Mouse (Mus musculus): ENCODE measurements at regions not wholly inside any gene's neighbourhood (a gene's known extent, or its start where the extent isn't known, plus 50 kb on each side); places are given as distances from the start of the nearest gene placed in this dataset.

DNA sequence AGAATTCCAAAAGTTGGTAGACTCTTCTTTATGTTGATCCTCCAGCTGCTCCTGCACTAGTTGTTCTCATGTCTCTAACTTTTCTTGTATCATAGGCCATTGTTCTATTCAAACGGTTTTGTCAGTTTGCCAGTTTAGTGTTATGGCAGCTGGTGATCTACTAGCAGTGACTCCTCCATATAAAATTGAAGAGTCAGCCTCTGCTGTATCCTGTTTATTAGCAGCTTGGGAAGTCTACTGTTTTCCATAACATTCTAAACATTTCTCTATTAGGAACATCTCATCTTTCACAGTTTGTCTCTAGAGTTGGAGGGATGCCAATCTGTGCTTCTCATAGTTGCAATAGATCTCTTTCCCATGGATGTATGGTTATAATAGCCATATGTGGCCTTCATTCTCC lies 58.6 kb downstream of the Drd1 start:
- no peak for DNase-seq (ENCODE audit: low read depth, low spot score)

DNA sequence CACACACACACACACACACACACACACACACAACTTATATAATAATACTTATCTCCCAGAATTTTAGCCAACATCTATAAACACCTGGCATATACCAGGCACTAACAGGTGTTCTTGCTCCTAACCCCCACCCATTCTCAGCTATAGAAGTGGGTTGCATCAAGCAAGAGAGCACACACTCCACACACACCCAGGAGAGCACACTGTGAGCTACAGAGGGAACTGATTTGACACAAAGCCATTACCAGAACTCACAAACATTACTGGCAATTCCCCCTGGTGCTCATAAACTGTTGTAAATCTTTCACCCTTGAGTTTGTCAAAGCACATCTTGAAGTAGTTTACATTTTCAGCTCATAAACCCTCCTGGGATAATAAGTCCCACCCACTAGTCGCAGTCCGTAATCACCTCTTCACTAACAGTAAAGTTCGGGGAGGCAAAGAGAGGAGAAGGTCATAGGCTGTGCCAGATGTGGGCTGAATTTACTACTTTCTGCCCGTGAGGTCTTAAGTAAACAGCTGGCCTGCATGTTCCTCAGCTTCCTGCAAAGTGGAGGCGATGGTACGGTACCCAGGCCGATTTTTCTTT lies 62.5 kb downstream of the Drd1 start:
- DNase-seq (ENCODE audit: low read depth, low spot score): no peak

DNA sequence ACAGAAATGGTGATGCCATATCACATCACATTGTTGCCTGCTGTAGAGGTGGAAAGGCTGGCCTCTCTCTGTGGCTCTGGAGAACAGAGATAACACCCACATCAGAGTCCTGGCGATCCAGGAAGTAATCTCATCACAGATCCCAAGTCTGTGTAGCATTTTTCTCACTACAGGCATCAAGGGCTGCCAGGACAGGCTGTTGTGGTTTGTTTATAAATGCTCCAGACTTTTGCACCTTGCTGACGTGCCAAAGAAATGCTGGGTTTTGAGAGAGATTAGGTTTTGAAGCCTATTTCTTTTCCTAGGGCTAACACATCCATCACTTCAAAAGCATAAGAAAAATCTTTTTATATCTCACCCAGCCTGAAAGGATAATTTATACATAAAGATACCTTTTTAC lies 76.3 kb downstream of the Drd1 start:
- DNase-seq (ENCODE audit: low read depth, low spot score): no peak

DNA sequence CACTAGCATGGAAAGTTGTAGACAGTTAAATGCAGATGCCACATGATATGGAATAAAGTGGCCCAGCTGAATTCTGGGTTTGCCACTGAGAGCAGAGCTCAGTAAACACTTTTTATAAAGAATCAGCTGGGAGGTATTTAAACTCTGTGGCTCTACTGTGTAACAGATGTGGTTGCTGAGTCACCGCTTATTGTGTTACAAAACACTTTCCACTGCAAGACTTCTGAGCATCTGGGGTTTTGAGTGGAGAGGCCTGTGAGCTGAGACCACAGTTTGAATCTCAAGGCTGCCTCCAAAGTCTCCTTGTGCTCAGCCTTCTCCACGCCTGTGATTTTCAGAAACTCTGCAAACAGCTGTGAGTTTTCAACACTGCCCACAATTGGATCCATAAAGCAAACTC lies 86.1 kb downstream of the Drd1 start:
- DNase-seq (ENCODE audit: low read depth, low spot score): peak; percentile 67

DNA sequence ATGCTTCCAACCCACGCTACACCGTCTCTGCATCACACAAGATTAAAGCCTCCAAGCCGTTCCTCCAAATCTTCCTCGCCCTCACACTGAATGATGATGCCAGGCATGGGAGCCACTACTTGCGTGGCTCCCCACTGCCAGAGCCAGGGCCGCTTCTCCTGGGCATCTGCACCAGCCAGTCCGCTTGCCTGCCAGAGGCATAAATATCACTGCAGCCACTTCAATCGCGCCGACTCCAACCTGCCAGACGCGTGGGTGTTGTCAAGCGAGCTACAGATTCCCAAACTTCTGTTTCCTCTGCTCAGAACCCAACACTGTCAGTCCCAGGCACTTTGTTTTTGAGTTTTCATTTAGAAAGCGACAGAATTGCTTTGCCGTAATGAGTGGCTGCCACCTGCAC lies 99.3 kb downstream of the Drd1 start:
- DNase-seq (ENCODE audit: low read depth, low spot score): peak; percentile 86

DNA sequence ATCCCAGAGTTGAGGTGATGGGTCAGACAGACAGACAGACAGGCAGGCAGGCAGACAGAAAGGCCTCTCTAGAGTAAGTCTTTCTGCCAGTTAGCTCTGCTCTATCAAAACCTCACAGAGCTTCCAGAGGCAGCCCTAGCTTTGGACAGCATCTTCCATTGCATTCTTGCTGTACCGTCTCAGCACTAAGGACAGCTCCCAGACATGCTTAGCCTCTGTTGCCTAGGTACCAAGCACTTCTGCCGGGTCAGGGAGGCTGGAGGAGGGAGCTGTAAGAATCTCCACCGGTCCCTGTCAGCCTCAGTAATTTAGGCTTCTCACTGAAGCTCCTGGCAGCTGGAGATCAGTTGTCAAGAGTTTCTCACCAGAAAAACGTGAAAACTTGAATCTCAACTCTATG lies 107.4 kb downstream of the Drd1 start:
- no peak for DNase-seq (ENCODE audit: low read depth, low spot score)

DNA sequence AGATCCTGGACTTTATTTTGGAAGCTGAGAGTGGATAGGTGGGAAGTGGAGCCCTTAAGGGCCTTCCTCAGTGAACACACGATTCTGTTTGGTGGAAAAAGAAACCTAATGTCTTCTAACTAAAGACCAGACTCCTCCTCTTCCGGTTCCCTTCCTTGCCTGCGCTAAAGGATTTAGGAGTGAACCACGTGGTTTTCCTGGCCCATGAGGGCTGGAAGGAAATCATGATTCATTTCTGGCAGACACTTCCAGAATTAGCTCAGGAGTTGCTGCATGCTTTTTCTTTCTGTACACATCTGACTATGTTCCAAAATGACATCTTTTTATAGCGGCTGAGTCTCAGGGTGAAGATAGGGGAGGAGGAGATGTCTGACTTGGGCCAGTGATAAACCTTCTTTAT lies 109.8 kb downstream of the Drd1 start:
- peak; percentile 86 for DNase-seq (ENCODE audit: low read depth, low spot score)

DNA sequence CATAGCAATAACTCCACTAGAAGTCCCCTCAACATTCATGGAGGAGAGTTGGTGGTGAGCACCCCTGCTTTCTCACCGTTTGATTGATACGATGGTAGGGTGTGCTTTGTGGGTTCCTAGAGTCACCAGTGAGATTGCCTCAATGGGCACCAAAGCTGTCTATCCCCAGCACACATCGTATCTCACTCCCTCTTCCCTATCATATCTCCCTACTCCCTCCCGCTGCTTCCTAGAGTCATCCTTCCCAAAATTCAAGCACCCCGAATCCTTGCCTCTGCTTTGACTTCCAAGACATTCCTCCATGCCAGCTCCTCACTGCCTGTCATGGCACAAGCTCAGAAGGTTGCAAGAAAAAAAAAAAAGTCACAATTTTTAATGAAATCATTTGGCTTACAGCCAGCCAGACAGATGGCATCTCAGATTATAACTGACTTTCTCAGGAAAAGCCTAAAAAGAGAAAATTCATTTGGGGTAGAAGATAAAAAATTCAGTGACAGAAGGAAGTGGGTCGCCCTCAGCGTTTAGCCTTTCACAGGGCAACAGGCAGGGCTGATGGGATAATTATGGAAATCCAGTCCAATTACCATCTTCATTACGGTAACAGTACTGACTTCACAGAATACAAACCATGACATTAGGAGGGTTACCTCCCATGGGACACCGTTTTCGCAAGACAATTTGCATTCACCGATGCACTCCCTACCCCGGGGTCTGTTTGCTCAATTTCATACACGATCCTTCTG lies 114.3 kb downstream of the Drd1 start:
- no peak for DNase-seq (ENCODE audit: low read depth, low spot score)

DNA sequence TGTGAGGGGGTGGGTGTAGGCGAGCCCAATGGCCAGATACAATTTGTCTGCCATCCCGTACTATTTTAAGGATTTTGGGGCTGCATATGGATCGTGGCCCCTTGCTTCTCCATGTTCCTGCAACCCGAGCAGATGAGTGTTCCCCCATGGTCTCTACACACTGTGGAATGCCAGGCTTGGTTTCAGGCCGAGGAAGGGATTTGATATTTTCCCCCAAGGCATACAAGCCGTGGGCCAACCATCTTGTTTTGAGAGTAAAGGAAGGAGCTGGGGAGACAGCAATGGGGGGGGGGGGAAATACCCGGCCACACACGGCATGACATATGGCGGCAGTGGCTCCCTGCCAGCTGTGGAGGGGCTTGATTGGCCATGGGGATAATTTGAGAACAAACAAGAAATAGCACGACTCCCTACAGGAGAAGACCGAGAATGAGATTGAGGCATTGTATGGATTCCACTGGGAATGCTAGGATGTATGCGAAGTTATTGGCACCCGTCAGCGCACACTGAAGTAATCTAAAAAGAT lies 120.3 kb downstream of the Drd1 start:
- no peak for DNase-seq (ENCODE audit: low read depth, low spot score)

DNA sequence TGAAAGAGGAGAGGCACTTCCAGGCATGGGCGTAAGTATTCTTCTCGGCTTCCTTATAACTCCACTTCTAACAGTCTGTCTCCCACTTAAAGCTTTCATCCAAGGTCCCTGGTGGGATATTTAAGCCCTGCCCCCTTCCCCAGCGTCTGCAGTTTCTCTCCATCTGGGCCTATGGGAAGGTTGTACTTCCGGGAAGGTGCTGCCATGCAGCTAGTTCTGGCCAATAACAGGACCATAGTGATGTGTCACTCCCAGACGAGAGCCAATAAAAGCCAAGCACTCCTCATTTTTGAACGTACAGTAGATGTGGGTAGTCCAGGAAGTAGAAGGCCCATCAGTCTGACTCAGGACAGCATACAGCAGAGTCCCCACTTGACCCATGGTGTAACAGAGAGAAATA lies 121.0 kb downstream of the Drd1 start:
- DNase-seq (ENCODE audit: low read depth, low spot score): no peak

DNA sequence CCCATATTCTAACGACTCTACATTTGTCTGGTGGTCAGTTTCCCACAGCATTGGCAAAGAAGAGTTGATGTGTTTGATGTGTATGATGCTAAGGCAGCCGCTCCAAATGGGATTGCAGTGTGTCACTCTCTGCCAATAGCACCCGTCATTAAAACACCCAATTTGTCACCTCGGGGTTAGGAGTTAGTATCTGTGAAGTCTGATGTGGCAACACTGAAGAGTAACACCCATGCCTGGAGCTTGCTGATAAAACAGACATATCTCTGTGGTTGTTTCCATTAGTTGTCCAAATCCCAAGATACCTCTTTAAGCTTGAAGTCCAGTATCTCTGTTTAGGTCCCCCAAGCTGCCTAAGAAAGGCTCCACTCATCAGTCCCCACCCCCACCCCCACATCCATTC lies 129.4 kb downstream of the Drd1 start:
- DNase-seq (ENCODE audit: low read depth, low spot score): no peak

DNA sequence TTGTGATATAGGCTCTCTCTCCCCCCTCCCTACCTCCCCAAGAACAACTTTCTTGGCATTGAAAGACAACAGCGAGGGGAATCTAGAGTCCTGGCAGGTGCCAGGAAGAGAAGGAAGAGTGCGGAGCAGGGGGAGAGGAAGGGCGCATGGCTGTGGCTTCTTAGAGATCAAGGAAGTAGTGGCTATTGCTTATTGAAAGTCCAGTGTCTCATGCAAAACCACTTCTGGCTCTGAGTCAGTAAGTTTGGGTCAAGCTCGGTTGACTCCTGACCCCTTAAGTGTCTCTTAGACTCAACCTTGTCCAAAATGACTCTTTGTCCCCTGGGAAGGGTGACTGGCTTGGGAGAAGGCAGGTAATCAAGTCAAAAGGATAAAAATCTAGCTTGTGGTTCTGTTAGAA lies 131.1 kb downstream of the Drd1 start:
- DNase-seq (ENCODE audit: low read depth, low spot score): no peak

DNA sequence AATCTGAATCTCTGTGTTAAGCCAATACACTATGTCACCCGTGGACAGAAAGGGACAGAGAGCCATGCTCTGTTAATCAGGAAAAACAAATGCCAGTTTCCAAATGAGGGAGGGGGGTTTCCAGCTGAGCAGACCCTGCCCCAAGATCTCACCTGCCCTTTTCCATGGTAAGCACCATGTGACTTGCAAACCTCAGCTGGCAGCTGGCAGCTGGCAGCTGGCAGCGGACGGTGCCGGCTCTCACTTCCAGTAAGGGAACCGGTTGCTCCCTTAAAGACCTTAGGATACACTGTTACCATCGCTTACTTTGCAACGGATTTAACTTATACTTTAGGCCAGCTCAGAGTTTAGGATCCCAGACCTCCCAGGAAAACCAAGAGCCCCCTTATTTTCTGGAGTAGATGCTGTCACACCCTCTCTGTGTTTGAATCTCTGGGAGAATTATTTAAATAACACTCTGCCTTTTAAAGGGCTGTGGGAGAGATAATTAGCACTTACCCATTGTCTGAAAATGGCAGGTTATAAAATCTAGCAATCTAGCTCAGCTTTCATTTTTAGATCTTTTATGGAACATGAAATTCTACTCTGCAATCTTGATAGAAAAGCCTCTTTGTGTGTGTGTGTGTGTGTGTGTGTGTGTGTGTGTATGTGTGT lies 131.7 kb downstream of the Drd1 start:
- DNase-seq (ENCODE audit: low read depth, low spot score): no peak

DNA sequence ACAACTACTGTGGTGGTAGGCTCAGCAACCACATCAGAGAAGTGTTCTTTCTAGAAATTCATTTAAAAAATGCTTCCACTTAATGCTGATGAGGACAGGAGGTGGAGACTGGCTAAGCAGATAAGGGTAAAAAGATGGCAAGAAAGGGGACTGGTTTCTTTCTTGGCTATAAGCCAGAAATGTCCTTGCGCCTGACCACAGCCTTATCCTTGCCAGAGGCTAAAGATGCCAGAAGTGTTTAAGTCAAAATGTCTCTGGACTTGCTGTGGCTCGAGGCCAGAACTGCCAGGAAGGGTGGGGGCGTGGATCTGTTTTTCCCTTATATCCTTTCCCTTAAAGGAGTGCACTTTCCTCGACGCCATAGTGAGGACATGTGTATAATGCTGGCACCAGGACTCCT lies 133.7 kb downstream of the Drd1 start:
- no peak for DNase-seq (ENCODE audit: low read depth, low spot score)

DNA sequence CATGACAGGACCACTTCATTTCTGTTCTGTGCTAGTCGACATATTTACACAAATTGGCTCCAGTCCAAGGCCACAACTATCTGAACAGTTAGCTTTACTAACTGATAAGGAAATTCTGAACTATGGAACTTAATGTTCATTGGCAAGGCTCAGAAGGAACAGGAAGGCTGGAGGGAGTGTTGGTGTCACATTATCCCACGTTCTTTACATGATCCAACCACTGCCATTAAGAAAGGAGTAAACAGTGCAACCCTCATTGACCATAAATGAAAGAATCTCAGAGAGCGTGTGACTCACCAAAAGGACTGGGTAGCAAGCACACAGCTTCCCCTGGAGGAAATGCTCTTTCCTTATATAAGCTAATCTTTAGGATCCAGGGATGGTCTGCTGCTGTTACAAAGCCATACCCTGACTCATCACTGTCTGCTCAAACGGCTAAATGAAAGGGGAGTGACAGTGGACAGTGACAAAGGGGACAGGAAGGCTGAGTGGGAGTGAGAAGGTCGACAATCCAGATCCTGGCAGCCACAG lies 135.6 kb downstream of the Drd1 start:
- DNase-seq (ENCODE audit: low read depth, low spot score): no peak

DNA sequence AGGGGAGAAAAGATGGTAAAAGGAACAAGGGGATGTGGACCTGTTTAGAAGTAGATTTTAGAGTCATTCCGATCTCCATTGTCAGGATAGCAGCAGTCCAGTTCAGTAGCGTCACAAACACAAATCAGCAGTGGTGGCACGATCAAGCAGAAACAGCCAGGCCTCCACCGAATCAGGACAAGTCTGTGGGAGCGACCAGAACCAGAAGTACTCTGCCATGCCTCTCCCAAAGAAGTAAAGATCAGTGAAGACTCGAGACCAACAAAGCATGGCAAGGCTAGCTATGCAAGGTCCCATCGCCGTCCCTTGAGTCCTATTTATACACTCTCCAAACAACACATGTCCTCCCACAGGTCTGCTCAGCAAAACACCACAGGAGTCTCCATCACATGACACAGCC lies 140.0 kb downstream of the Drd1 start:
- no peak for DNase-seq (ENCODE audit: low read depth, low spot score)

DNA sequence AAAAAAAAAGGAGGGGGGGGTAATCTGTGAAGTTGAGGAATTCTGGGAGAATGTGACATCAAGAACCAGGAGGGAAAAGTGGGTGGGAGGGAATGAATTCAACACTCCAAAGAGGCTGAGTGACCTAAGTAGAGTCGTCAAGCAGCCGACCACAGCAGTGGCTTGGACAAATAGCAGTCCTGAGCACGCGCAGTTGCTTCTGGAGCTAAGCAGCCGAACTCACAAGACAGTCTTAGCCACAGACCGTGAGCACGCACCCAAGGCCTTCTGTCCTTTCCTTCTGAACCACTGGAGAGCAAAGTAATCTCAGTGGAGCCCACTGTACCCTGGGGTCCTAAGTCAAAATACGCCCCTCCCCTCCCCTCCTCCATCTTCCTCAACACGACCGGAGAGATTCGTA lies 141.1 kb downstream of the Drd1 start:
- no peak for DNase-seq (ENCODE audit: low read depth, low spot score)

DNA sequence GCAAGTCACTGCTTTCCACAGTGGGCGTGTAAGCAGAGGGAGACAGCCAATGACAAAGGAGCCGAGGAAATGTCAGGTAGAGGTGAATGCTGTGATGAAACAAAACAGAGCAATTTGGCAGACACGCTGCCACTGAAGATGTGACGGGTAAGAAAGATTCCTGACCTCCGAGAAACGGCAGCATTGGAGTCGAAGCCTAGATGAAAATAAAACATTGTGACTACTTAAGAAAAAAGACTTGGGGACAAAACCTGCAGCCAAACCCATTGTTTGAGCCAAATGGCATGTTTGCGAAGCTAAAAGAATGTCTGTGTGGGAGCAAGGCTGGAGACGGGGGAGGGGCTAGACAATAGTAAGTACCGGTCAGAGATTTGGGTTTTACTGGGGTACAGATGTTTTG lies 142.0 kb downstream of the Drd1 start:
- no peak for DNase-seq (ENCODE audit: low read depth, low spot score)

DNA sequence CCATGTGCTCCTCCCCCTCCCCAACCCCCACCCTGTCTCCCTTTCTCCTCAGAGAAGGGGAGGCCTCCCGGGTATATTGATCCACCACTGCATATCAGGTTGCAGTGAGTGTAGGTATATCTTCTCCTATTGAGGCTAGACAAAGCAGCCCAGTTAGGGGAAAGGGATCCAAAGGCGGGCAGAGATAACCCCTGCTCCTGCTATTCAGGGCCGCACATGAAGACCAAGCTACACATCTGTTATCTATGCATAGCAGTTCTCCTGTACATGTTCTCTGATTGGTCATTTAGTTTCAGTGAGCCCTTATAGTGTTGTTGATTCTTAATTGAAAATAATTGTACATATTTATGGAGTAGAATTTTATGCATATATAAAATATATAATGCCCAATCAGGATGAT lies 143.7 kb downstream of the Drd1 start:
- no peak for DNase-seq (ENCODE audit: low read depth, low spot score)

DNA sequence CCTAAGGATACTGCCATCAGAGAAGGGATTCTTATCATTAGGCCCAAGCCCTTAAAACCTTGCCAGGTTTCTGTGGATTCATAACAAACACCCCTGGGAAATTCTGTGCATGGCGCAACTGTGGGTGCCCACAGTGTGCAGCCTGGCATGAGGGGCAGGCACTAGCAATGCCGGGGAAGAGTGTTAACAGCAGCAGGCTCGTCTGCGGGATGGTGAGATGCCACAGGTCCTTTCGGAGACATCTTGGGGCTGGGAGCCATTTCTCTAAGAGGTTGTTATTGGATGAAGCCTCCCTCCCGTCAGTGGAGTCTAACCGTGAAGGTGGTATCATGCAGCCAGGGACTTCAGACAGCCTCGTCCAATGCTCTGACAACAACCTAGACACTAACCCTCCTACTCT lies 144.2 kb downstream of the Drd1 start:
- no peak for DNase-seq (ENCODE audit: low read depth, low spot score)

DNA sequence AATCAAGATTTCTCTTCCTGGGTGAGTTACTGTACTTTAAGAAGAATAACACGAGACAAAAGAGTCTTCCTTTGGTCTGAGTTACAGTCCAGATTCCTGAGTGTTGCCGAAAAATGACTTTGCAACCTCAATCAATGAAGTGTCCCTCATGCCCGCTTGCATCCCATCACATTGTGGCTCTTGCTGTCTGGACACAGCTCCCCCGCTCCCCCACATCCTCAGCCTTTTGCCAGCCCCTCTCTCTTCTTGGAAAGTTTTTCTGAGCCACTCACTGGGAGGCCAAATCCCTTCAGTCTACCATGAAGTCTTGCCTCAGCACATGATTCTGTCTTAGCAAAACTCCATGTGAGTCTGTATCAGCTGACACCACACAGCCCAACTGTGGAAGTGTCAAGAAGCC lies 145.3 kb downstream of the Drd1 start:
- DNase-seq (ENCODE audit: low read depth, low spot score): no peak

DNA sequence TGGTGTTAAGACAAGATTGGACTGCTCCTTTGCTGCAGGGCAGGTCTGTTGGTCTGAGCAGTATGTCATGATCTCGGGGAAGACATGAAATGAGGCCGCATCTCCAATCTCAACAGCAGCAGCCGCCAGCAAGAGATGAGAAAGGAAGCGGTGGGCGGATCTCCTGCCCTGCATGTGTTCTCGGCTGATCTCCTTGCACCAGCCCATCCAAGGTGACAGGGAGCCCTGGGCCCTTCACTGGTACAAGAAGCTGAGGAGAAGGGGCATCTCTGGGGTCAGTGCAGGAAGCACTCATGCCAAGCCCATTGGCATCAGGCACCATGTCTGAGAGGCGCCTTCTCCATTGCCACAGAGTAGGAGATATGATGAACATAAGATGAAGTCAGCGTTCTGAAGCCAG lies 151.0 kb downstream of the Drd1 start:
- DNase-seq (ENCODE audit: low read depth, low spot score): no peak

DNA sequence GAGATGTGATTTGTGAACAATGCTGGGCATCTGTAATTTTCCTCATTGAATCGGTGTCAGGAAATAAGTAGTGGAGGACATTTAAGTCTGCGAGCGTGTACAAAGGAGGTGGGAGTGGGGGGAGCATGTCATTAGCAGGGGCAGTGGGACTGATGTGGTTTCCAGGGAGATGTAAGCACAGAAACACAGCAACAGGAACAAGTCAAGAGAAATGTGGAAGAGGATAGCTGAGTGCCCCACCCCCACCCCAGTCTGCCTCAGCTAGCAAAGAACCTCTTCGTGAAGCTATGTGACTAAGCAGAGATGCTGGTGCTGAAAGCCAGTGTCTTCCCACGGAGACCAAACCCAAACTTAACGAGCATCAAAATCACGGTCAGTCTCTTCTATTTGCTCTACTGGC lies 151.9 kb downstream of the Drd1 start:
- no peak for DNase-seq (ENCODE audit: low read depth, low spot score)

Measured in telencephalon, adult 2 months (tissue).